Mouse (Mus musculus): ENCODE measurements around the gene Gm11549. TPM values are rescaled to one million over a fixed set of nuclear protein-coding genes. Genes with fewer than 3 reads are reported as not detected.

Gene Gm11549
- total RNA-seq, 2 experiments from 2014 or later = not detected

- no peak for ATAC-seq (replicated peaks; ENCODE audit: poor library complexity)
Observed at GRCm38 (mm10) chr3:36522137-36522536, 524 bp upstream of the Gm11549 start.

DNA sequence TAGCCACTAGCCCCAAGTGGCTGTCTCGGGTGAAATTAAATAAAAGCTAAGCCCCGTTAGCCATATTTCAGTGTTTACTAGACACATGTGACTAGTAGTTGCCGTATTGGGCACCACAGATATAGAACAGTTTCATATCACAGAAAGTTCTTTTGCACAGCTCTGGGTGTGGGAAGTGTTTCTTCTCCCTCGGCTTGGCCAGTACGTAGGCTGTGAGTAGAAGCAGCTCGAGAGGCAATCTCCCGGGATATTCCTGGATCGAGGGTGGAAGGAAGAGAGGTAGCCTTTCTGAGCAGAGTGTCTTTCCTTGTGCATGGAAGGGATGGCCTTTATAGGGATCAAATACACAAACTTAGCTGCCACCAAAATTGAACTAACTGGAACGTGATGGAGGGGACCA lies 5.4 kb downstream of the Gm11549 start:
- ATAC-seq (replicated peaks; ENCODE audit: poor library complexity) = no peak

GRCm38 (mm10) chr3:36511491-36511890 lies 10.1 kb downstream of the Gm11549 start:
- ATAC-seq (replicated peaks; ENCODE audit: poor library complexity) = no peak

DNA sequence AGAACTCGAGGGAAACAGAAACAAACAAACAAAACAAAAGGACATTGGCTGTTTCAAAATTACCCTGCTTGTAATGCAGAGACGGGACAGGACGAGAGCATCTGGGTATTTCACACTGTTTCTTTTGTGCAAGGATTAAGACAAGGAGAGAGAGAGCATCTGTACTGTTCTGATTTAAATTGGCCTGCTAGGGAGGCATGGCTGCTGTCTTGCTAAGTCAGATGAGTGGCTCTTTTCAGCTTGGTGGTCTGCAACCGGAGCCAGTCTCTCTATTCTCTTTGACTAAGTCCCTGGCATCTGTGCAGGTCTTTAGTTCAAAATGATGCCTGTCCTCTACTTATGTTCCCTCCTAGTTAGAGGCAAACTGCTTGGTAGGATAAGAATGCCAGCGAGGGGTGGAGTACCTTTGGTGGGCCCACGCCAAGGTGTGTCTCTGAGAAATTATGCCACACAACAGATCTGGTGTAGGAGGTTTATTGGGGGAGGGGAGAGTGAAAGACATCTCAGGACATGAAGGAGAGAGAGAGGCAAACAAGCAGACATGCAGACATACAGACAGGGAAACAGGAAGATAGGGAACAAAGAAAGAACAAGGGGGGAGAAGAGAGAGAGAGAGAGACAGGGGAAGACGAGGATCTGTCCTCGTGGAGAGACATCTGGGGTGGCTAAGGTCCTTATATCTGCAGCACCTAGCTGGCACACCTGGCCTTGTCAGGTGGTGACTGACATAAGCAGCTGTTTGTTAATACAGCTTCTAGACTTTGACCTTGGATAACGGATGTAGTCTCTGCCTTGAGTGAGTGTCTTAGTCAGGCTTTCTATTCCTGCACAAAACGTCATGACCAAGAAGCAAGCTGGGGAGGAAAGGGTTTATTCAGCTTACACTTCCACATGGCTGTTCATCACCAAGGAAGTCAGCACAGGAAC lies 15.5 kb downstream of the Gm11549 start:
- no peak for ATAC-seq (replicated peaks; ENCODE audit: poor library complexity)

DNA sequence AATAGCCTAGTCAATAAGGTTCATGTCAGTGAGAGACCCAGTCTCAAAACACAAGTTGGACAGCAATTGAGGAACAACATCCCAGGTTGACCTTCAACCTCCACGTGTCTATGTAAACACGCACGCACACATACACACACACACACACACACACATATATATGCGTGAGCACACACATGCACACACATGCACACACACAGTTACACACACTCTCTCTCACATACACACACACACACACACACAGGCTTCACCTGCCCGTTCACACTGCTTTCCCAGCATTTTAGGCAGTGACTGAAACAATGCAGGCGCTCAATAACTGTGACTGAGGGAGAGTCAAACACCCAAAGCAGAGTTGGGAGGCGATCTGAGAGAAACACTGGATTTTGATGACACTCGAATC lies 16.3 kb downstream of the Gm11549 start:
- no peak for ATAC-seq (replicated peaks; ENCODE audit: poor library complexity)

- no peak for ATAC-seq (replicated peaks; ENCODE audit: poor library complexity)
Observed at GRCm38 (mm10) chr3:36501546-36501945, 20.1 kb downstream of the Gm11549 start.

DNA sequence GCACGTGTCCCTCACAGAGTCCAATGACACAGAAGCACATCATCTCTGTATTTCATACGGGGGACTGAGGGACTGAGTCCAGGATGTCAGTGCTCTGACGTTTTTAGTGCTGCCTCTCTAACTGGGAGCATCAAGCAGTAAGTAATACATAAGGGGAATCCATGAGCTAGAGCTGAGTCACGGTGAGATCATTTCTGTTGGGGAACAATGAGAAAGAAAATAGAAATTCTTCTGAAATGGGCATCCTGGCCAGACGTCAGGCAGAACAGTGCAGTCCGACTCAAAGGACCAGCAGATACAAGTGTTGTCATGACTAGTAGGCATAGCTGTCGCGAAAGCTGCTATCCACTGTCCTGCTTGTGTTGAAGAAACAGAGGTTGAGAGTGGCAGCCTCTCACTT lies 20.6 kb downstream of the Gm11549 start:
- ATAC-seq (replicated peaks; ENCODE audit: poor library complexity) = no peak

- ATAC-seq (replicated peaks; ENCODE audit: poor library complexity) = no peak
Observed at GRCm38 (mm10) chr3:36499418-36499817, 22.2 kb downstream of the Gm11549 start.

- ATAC-seq (replicated peaks; ENCODE audit: poor library complexity) = no peak
Observed at GRCm38 (mm10) chr3:36498224-36498623, 23.4 kb downstream of the Gm11549 start.

GRCm38 (mm10) chr3:36496746-36497145 lies 24.9 kb downstream of the Gm11549 start:
- ATAC-seq (replicated peaks; ENCODE audit: poor library complexity) = peak; percentile 84

DNA sequence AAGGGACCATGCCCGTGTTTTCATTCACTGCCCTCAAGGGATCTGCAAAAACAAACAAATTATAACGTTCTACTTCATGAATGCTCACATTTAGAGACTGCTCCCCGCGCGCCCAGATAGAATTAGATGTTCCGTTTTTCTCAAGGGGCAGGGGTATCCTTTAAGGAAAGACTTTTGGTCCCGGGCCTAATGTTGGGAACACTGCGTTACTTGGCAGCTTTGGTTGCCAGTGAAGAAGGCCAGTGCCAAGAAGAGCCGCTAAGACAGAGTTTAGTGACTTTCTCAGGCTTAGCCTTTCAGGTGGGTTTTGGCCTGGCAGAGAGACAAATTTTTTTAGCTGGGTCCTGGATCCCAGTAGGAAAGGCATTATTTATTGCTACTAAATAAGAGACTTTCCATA lies 25.3 kb downstream of the Gm11549 start:
- no peak for ATAC-seq (replicated peaks; ENCODE audit: poor library complexity)

GRCm38 (mm10) chr3:36495436-36495835 lies 26.2 kb downstream of the Gm11549 start:
- peak; percentile 96 for ATAC-seq (replicated peaks; ENCODE audit: poor library complexity)

DNA sequence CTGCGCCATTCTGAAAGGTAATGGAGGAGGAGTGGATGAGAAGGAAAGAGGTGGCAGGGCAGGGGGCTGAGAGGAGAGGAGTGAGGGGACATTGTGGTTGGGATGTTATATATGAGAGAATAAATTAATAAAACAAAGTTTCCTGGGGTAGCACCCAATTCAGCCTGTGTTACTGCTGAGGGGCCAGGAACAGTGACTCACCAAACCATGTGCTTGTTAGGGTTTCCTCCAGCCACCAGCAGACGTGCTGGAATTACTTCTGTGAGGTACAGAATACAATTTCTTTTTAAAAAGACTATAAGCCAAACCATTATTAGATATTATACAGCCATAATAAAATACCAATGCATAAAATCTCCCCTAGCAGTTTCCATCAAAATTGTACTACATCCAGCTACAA lies 27.0 kb downstream of the Gm11549 start:
- ATAC-seq (replicated peaks; ENCODE audit: poor library complexity) = no peak

- no peak for ATAC-seq (replicated peaks; ENCODE audit: poor library complexity)
Observed at GRCm38 (mm10) chr3:36493641-36494283, 27.9 kb downstream of the Gm11549 start.

DNA sequence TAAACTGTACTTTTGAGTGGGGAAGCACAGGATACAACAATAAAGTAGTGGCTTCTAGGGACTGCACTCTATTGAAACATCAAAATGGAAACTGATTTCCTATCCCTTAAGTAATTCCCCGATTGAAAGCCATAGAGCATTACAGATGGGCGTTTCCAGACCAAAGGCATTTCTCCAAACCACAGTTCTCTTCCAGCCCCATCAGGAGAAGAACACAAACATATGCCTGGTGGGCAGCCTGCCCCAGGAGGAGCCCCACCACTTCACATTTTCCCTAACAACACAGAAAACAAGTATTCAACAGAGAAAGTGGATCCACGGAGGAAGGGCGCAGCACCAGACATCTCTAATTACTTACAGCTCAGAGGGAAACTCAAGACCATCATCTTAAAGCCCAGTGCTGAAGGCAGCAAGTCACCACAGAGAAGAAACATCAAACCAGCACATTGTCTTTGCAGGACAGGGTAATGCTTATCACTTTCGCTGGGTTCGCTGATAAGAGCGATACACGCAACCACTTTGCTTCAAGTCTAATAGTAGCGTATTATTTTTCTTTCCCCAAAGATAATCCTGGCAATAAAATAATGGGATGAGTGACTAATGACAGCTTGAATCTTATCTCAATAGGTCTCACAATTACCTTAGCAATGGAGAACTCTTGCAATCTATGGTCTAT lies 28.8 kb downstream of the Gm11549 start:
- ATAC-seq (replicated peaks; ENCODE audit: poor library complexity) = no peak

DNA sequence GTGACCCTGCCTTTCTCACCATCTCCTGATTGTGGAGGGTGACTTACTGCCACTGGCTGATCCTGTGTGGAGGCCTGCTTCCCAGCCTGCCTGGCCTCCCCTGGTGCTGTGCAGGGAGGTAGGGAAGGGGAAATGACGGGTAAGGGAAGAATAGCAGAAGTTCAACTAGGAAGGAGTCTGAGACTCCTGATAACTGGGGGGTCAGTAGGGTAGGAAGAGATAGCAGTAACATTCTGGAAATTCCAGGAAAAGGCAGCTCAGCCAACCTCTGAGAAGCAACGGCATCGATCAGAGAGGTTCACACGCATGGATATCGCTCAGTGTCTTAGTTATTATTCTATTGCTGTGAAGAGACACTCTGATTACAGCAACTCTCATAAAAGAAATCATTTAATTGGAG lies 30.1 kb downstream of the Gm11549 start:
- no peak for ATAC-seq (replicated peaks; ENCODE audit: poor library complexity)

DNA sequence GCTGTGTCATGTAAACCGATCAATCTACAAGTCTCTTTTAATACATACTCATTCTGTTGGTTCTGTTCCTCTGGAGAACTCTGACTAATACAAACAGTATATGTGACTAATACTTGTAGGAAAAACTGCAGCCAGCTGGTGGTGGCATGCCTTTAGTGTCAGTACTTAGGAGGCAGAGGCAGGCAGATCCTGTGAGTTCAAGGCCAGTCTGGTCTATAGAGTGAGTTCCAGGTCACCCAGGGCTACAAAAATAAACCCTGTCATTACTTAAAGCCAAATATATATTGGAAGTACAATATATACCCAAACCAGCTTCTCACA lies 32.1 kb downstream of the Gm11549 start:
- no peak for ATAC-seq (replicated peaks; ENCODE audit: poor library complexity)

- ATAC-seq (replicated peaks; ENCODE audit: poor library complexity) = no peak
Observed at GRCm38 (mm10) chr3:36488899-36489589, 32.6 kb downstream of the Gm11549 start.

DNA sequence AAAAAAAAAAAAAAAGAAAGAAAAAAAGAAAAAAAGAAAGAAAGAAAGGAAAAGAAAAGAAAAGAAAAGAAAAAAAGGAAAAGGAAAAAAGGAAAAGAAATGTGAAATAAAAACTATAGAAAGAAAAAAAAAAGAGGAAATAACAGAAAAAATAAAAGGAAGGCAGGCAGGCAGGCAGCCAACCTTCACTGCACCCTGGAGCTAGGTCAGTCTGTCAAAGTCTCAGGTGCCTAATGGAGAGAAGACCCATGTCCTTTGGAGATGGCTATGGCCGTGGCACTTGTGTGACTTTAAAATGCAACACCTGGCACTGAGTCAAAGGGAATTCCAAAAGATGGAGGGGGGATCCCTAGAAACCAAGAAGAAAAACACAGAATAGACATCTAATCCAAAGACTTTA lies 33.2 kb downstream of the Gm11549 start:
- ATAC-seq (replicated peaks; ENCODE audit: poor library complexity) = no peak

DNA sequence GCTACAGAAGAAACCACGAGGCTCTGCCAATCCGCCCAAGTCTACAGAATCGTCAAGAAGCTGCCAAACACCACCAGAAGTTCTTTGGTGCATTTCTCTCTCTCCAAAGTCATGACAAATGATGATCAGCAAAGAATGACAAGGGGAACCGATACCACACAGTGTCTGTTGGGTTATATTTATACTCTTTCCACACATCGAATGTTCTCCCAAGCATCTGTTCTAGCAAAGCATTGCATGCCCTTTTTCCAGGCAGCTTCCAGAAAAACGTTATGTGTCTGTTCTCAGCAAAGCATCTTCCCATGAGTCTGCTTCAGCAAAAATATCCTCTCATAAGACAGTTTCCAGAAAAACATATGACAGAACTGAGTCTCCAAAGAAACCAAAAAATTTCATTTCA lies 34.7 kb downstream of the Gm11549 start:
- ATAC-seq (replicated peaks; ENCODE audit: poor library complexity) = no peak

- ATAC-seq (replicated peaks; ENCODE audit: poor library complexity) = no peak
Observed at GRCm38 (mm10) chr3:36486176-36486575, 35.4 kb downstream of the Gm11549 start.

Data from megakaryocyte progenitor cell, adult 5-6 weeks (primary cell).